Mouse (Mus musculus) cerebellum, adult 8-10 months (tissue): ENCODE measurements around the gene Olfr1413.

Experiments
- DNase-seq: peaks from one replicate; pipeline ENCODE4 v3.0.0; 2022

The Olfr1413 gene

GRCm38 (mm10) chr1:92571022-92571421 is at the start of gene Olfr1413:
Gene Olfr1413 (plus strand): TSS chr1:92571322.
- no peak for DNase-seq

- peak; percentile 54 for DNase-seq
These were observed 49.7 kb upstream of the Olfr1413 start for GRCm38 (mm10) chr1:92521376-92521775.

- DNase-seq, result no peak
These were observed 47.4 kb upstream of the Olfr1413 start for GRCm38 (mm10) chr1:92523764-92524163.

GRCm38 (mm10) chr1:92536972-92537371 is 34.1 kb upstream of the Olfr1413 start:
- DNase-seq, result no peak

- no peak for DNase-seq
These were observed 32.1 kb upstream of the Olfr1413 start for GRCm38 (mm10) chr1:92539071-92539470.

GRCm38 (mm10) chr1:92545929-92546328 is 25.2 kb upstream of the Olfr1413 start:
- no peak for DNase-seq

GRCm38 (mm10) chr1:92585479-92585878 is 14.4 kb downstream of the Olfr1413 start, which contains the start of gene Olfr1412:
Gene Olfr1412 (plus strand): TSS chr1:92585779.
- DNase-seq, result no peak

- no peak for DNase-seq
These were observed 23.0 kb downstream of the Olfr1413 start, which contains the start of gene Olfr1411 for GRCm38 (mm10) chr1:92594111-92594510. Gene Olfr1411 (plus strand): TSS chr1:92594411.

GRCm38 (mm10) chr1:92596019-92596418 is 24.9 kb downstream of the Olfr1413 start:
- DNase-seq, result no peak

- no peak for DNase-seq
These were observed 34.4 kb downstream of the Olfr1413 start, which contains the start of gene Olfr1410 for GRCm38 (mm10) chr1:92605482-92605881. Gene Olfr1410 (plus strand): TSS chr1:92605782.

- no peak for DNase-seq
These were observed 36.6 kb downstream of the Olfr1413 start for GRCm38 (mm10) chr1:92607711-92608110.

- peak; percentile 63 for DNase-seq
These were observed 39.9 kb downstream of the Olfr1413 start for GRCm38 (mm10) chr1:92611008-92611407.

GRCm38 (mm10) chr1:92613175-92613574 is 42.1 kb downstream of the Olfr1413 start:
- DNase-seq, result no peak

GRCm38 (mm10) chr1:92614516-92614915 is 43.4 kb downstream of the Olfr1413 start:
- DNase-seq, result no peak

GRCm38 (mm10) chr1:92616046-92616445 is 44.9 kb downstream of the Olfr1413 start:
- no peak for DNase-seq

- DNase-seq, result no peak
These were observed 46.4 kb downstream of the Olfr1413 start, which contains the start of gene Olfr12 for GRCm38 (mm10) chr1:92617488-92617887. Gene Olfr12 (plus strand): TSS chr1:92617788.

GRCm38 (mm10) chr1:92618360-92618759 is 47.2 kb downstream of the Olfr1413 start:
- no peak for DNase-seq
